Mouse (Mus musculus) brain, embryonic 18.5 days (tissue): ENCODE results near the gene Cyfip1.

Experiments used
- DNase-seq: peaks from one replicate; pipeline ENCODE4 v3.0.0-alpha.2; 2012; ENCODE audit warnings: low read depth, low spot score

Cyfip1 gene

DNA sequence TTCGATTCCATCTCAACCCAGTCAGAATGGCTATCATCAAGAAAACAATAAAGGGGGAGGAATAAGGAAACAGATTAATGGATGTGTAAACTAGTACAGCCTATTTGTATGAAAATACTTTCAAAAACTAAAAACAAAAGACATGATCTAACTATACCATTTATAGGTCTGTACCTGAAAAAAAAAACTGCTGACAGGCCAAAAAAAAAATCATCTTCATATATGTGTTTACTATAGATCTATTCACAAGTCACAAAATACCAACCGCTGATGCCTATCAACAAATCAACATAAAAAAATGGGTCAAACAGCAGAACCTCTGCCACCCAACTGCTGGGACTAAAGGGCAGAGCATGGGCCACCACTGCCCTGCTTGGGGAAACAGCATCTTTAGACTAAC is 114.5 kb downstream of the Cyfip1 start:
- DNase-seq, result no peak

DNA sequence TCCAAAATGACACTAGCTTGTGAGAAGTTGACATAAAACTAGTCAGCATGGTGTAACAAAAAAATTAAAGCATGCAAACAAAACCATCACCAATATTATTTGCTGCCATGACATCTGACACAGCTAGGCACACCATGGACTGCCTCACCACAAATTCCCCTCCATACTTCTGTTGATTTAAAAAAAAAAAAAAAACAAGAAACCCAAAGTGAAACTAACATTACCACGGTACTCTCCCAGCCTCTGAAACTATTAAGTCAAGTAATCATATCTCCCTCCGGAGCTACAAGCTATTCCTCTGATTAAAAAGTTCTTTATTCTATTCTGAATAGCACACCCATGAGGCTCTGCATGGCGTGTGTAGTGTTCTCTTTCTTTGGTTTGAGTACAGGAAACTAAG is 115.6 kb downstream of the Cyfip1 start:
- no peak for DNase-seq

- no peak for DNase-seq
Observed at GRCm38 (mm10) chr7:55957916-55958315, 116.4 kb downstream of the Cyfip1 start.

GRCm38 (mm10) chr7:55959801-55960200 is 118.3 kb downstream of the Cyfip1 start:
- DNase-seq, result no peak

GRCm38 (mm10) chr7:55960506-55960905 is 119.0 kb downstream of the Cyfip1 start:
- DNase-seq, result no peak

GRCm38 (mm10) chr7:55962004-55962908 is 120.7 kb downstream of the Cyfip1 start, which contains the start of gene Nipa2:
TSS of gene Nipa2 (minus strand) at chr7:55962476.
- peak; percentile 81 for DNase-seq

DNA sequence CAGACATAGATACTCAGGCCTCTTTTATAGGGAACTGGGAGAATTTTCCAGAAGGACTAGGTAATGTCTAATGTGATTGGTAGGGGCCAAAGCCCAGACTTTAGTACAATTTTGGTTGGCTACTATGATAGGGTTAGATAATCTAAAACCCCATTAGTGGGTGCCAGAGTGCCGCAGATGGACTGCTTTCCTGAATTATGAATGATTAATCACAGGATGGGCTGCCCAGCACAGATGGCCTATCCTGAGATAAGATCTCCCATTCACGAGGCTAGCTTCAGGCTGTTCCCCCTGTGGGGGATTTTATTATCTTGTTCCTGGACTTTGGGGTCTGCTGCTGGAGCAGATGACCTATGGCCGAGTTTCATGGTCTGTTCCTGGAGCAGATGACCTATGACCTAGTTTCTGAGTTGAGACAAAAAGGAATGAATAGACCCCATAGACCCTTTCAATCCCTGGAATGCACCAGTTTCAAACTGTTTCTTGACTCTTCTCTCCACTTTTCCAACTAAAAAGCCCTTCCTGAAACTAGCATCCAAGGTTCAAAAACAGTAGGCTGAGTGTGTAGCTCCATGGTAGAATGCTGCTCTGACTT is 125.4 kb downstream of the Cyfip1 start:
- DNase-seq, result no peak

- no peak for DNase-seq
Observed at GRCm38 (mm10) chr7:55968258-55968901, 126.8 kb downstream of the Cyfip1 start.

DNA sequence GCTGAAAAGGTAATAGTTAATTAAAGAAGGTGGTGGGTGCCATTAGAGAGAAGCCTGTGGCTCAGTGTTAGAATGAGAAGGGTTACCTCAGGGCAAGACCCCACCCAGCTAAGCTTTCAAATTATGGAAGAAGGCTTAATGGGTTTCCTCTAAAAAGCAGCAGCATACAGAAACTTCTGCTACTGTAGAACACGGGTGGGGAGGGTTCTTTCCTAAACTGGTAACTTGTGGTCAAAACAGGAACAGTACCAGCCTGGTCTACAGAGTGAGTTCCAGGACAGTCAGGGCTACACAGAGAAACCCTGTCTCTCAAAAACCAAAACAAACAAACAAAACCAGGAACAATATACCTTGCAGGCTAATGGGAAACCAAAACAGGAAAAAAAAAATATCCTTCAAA is 127.9 kb downstream of the Cyfip1 start:
- DNase-seq, result no peak

DNA sequence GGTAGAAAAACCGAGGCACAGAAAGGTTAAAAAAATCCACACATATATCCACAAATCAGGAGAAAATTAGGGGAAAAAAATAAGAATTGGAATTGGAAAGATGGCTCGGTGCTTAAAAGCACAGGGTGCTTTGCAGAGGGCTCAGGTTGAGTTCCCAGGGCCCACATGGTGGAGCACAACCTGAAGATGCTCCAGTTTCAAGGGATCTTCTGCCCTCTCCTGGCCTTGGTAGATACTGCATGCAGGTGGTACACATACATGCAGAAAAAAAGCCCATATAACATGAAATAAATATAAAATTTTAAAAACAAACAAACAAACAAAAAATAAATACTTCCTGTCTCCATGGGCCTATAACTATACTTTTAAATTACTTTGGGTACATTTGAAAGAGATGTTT is 132.9 kb downstream of the Cyfip1 start:
- no peak for DNase-seq

GRCm38 (mm10) chr7:55981511-55981910 is 140.0 kb downstream of the Cyfip1 start:
- no peak for DNase-seq
